In the genomic region with DNA sequence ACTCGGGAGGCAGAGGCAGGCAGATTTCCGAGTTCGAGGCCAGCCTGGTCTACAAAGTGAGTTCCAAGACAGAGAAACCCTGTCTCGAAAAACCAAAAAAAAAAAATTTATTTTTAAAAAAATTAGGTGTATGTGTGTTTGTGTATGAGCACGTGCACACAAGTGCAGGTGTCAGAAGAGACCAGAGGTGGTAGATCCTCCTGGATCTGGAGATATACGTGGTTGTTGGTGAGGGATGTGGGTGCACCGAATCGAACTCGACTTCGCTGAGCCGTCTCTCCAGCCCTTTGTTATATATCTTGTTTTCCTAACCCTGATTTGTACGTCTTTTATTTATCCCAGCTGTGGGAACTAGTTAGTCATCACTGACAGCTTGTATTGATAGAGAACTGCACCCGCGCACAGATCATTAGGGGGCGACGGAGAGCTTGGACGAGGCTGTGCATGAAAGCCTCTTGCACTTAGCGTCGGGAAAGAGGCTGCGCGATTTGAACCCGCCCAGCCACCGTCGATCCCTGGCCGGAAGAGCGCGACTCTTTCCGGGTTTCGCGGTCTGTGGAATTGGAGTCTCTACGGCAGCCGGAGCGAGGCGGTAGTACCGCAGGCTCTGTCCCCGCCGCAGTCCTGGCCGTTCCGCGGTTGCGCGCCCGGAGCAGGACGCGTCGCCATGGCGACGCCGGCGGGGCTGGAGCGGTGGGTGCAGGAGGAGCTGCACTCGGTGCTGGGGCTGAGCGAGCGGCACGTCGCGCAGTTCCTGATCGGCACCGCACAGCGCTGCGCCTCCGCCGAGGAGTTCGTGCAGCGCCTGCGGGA, we compare ENCODE assay signal across 8 mouse cellular contexts. TPM values are rescaled to one million over a fixed set of nuclear protein-coding genes. Genes with fewer than 3 reads are reported as not detected.
A peak's percentile ranks its signal among the peaks of the same experiment; 100 is the strongest.
DNase-seq lines count a peak whose midpoint lies in the region; ATAC-seq and TF ChIP-seq lines count a peak whose summit lies in the region.

A gene (plus strand): TSS at position 575 of the 813 bp plus-strand sequence.

- ATAC-seq in CD4-positive, CD25-positive, alpha-beta regulatory T cell, adult 4 months: peak; percentile 95
- ATAC-seq in heart, embryonic 14.5 days (ENCODE audit: insufficient number of reproducible peaks, insufficient read depth, low FRiP score, low read depth): peak; percentile 74
- peak; percentile 91 for ATAC-seq in liver, embryonic 14.5 days (ENCODE audit: insufficient read depth)
- ATAC-seq in neural tube, embryonic 11.5 days (ENCODE audit: insufficient read depth, low FRiP score, low TSS enrichment): peak; percentile 89
- peak; percentile 95 for ATAC-seq in stomach, postnatal 0 days (ENCODE audit: low FRiP score, low TSS enrichment)

- peak; percentile 82 for DNase-seq in c-Kit-negative CD71-positive TER-119-positive erythroid progenitor cells, embryonic 14.5 days (ENCODE audit: low read depth, low spot score)
- peak; percentile 94 for DNase-seq in fibroblast of lung, adult 2 months (ENCODE audit: low read depth)
- peak; percentile 97 to 98 for DNase-seq in kidney, postnatal 25 days
- peak; percentile 88 to 91 (median 89) for DNase-seq in liver, embryonic 14.5 days (ENCODE audit: low read depth in 3 of 3, low spot score in 3 of 3)
- peak; percentile 97 for DNase-seq in neural tube, embryonic 11.5 days (ENCODE audit: low spot score)
- peak; percentile 98 for DNase-seq in stomach, postnatal 0 days (ENCODE audit: low spot score)

- H3K9ac ChIP-seq in heart, embryonic 14.5 days (ENCODE audit: low read length): peak within 1 kb of the TSS; percentile 86
- peak within 1 kb of the TSS; percentile 79 for H3K9ac ChIP-seq in liver, embryonic 14.5 days (replicated peaks)
- H3K9ac ChIP-seq in neural tube, embryonic 11.5 days (ENCODE audit: low read length): peak within 1 kb of the TSS; percentile 84
- H3K9ac ChIP-seq in stomach, postnatal 0 days (ENCODE audit: low read length): peak within 1 kb of the TSS; percentile 83

- H3K9me3 ChIP-seq in heart, embryonic 14.5 days (ENCODE audit: control insufficient read depth, low read length): no peaks in the 10 kb centered on the region
- H3K9me3 ChIP-seq in liver, embryonic 14.5 days (ENCODE audit: control insufficient read depth, low read length): no peaks in the 10 kb centered on the region
- H3K9me3 ChIP-seq in neural tube, embryonic 11.5 days (ENCODE audit: control insufficient read depth, low read length): no peaks in the 10 kb centered on the region
- H3K9me3 ChIP-seq in stomach, postnatal 0 days (ENCODE audit: control insufficient read depth, low read length): no peaks in the 10 kb centered on the region

- peak; percentile 39; the same call in 1 of the 2 replicates for TF ChIP-seq EP300 in liver, embryonic 14.5 days (IDR thresholded peaks at IDR 0.05; ENCODE audit: low read depth)
- TF ChIP-seq EP300 in stomach, postnatal 0 days (optimal IDR thresholded peaks at IDR 0.05): no peak

- peak within 1 kb of the TSS in 1 of 2 experiments; percentile 35; a peak in 2 of 4 replicates for H3K27ac ChIP-seq in heart, embryonic 14.5 days (replicated peaks in 1 of 2; ENCODE audit: control insufficient read depth in 1 of 2, insufficient read depth in 1 of 2, low read depth in 2 of 2, low read length in 2 of 2)
- H3K27ac ChIP-seq in liver, embryonic 14.5 days: peak within 1 kb of the TSS; percentile 40; the same call in 1 of the 2 replicates
- no peak within 1 kb of the TSS for H3K27ac ChIP-seq in neural tube, embryonic 11.5 days (ENCODE audit: low read depth, low read length)
- H3K27ac ChIP-seq in stomach, postnatal 0 days (replicated peaks): peak within 1 kb of the TSS; percentile 77

- H3K4me2 ChIP-seq in heart, embryonic 14.5 days (ENCODE audit: low read length): peak within 1 kb of the TSS; percentile 66
- peak within 1 kb of the TSS; percentile 79 for H3K4me2 ChIP-seq in liver, embryonic 14.5 days (ENCODE audit: low read depth)
- H3K4me2 ChIP-seq in neural tube, embryonic 11.5 days (ENCODE audit: low read depth): peak within 1 kb of the TSS; percentile 76
- peak within 1 kb of the TSS; percentile 90 for H3K4me2 ChIP-seq in stomach, postnatal 0 days (replicated peaks; ENCODE audit: low read depth)

- H3K36me3 ChIP-seq in heart, embryonic 14.5 days (ENCODE audit: control insufficient read depth, insufficient read depth, low read length): peaks cover 56% of the 10 kb centered on the region
- H3K36me3 ChIP-seq in liver, embryonic 14.5 days (replicated peaks; ENCODE audit: control insufficient read depth, insufficient read depth, low read depth): peaks cover 18% of the 10 kb centered on the region
- peaks cover 14% of the 10 kb centered on the region for H3K36me3 ChIP-seq in neural tube, embryonic 11.5 days (ENCODE audit: control insufficient read depth, insufficient read depth, low read length)
- H3K36me3 ChIP-seq in stomach, postnatal 0 days (ENCODE audit: control insufficient read depth, insufficient read depth, low read length): peaks cover 14% of the 10 kb centered on the region

- WGBS in heart, embryonic 14.5 days: 6% methylated on average over 66 of the region's 66 CpGs
- 5% methylated on average over 66 of the region's 66 CpGs for WGBS in liver, embryonic 14.5 days (ENCODE audit: insufficient replicate concordance)
- 6% methylated on average over 66 of the region's 66 CpGs for WGBS in neural tube, embryonic 11.5 days
- WGBS in stomach, postnatal 0 days: 5% methylated on average over 65 of the region's 66 CpGs

- peaks cover 0 to 7% of the 10 kb centered on the region in 2 experiments; a peak in 3 of 4 replicates for H3K4me1 ChIP-seq in heart, embryonic 14.5 days (ENCODE audit: control insufficient read depth in 2 of 2, insufficient read depth in 2 of 2, low read length in 2 of 2)
- peaks cover 4 to 8% of the 10 kb centered on the region in 2 experiments; a peak in 2 of 4 replicates for H3K4me1 ChIP-seq in liver, embryonic 14.5 days (replicated peaks; ENCODE audit: control insufficient read depth in 2 of 2, insufficient read depth in 2 of 2, low read length in 1 of 2)
- peaks cover 5% of the 10 kb centered on the region for H3K4me1 ChIP-seq in neural tube, embryonic 11.5 days (ENCODE audit: control insufficient read depth, insufficient read depth, low read length)
- H3K4me1 ChIP-seq in stomach, postnatal 0 days (replicated peaks; ENCODE audit: control insufficient read depth, insufficient read depth): peaks cover 3% of the 10 kb centered on the region; the same call in 1 of the 2 replicates

- peak; percentile 94 for TF ChIP-seq CTCF in liver, embryonic 14.5 days (IDR thresholded peaks at IDR 0.05; ENCODE audit: low read depth)
- peak; percentile 93 for TF ChIP-seq CTCF in stomach, postnatal 0 days (IDR thresholded peaks at IDR 0.05; ENCODE audit: low read depth)

- no peaks in the 10 kb centered on the region for H3K27me3 ChIP-seq in heart, embryonic 14.5 days (ENCODE audit: control insufficient read depth, insufficient read depth, low read length)
- H3K27me3 ChIP-seq in liver, embryonic 14.5 days (ENCODE audit: control insufficient read depth, insufficient read depth, low read length): no peaks in the 10 kb centered on the region
- no peaks in the 10 kb centered on the region for H3K27me3 ChIP-seq in neural tube, embryonic 11.5 days (ENCODE audit: control insufficient read depth, insufficient read depth, low read length)
- H3K27me3 ChIP-seq in stomach, postnatal 0 days (ENCODE audit: control insufficient read depth, insufficient read depth, low read length): no peaks in the 10 kb centered on the region

- H3K4me3 ChIP-seq in heart, embryonic 14.5 days (ENCODE audit: control insufficient read depth in 1 of 2, insufficient read depth in 1 of 2, low read depth in 1 of 2, low read length in 2 of 2): peak within 1 kb of the TSS; percentile 61 to 89
- peak within 1 kb of the TSS; percentile 65 to 91 for H3K4me3 ChIP-seq in liver, embryonic 14.5 days (ENCODE audit: insufficient read depth in 1 of 2, low read depth in 2 of 2, low read length in 2 of 2)
- H3K4me3 ChIP-seq in neural tube, embryonic 11.5 days (ENCODE audit: low read depth, low read length): peak within 1 kb of the TSS; percentile 97
- H3K4me3 ChIP-seq in stomach, postnatal 0 days (ENCODE audit: low read depth, low read length): peak within 1 kb of the TSS; percentile 88

RNA-seq across cellular contexts. Expression of the gene that starts here (rescaled TPM):
- polyA plus RNA-seq in CD4-positive, CD25-positive, alpha-beta regulatory T cell, adult 4 months (2017; shearing (Covaris generic)): 10 to 100 TPM; 13.4 to 39.3 TPM
- 18.6 and 22.0 TPM in 2 replicates for polyA plus RNA-seq in heart, embryonic 14.5 days (2014; fragmentation: Nextera tagmentation; extraction: Ambion mirVana)
- polyA plus RNA-seq in liver, embryonic 14.5 days (2012; rRNA removed): 44.8 and 46.0 TPM in 2 replicates
- 25.5 and 30.2 TPM in 2 replicates for polyA plus RNA-seq in liver, embryonic 14.5 days (2014; fragmentation: Nextera tagmentation; extraction: Ambion mirVana)
- 42.9 and 51.3 TPM in 2 replicates for polyA plus RNA-seq in neural tube, embryonic 11.5 days (2014; fragmentation: Nextera tagmentation; extraction: Ambion mirVana)
- polyA plus RNA-seq in stomach, postnatal 0 days (2015; fragmentation: Nextera tagmentation; extraction: Ambion mirVana): 14.2 and 19.3 TPM in 2 replicates
